Mouse (Mus musculus): Measurements from ENCODE around the gene Olfr142. TPM values are rescaled to one million over a fixed set of nuclear protein-coding genes. Genes with fewer than 3 reads are reported as not detected.
"Not testable (repeated sequence)": the region's sequence is repeated elsewhere in the genome, so short reads cannot be mapped to it uniquely, and the experiment has no call there.

The Olfr142 gene
- not detected in 2 replicates for polyA plus RNA-seq (2015; fragmentation: Nextera tagmentation; extraction: Ambion mirVana)

GRCm38 (mm10) chr2:90257492-90257891 is at the start of gene Olfr142:
Gene Olfr142, minus strand, starts transcription at chr2:90257592.
- no peak within 1 kb of the TSS for H3K4me2 ChIP-seq
- whole genome bisulfite sequencing: 93% methylated on average over 4 of the region's 4 CpGs
- ATAC-seq (ENCODE audit: insufficient number of reproducible peaks, low FRiP score, low TSS enrichment, low read depth): no peak

GRCm38 (mm10) chr2:90292741-90293140 is 35.3 kb upstream of the Olfr142 start, which contains the start of gene Olfr1272:
Gene Olfr1272, minus strand, starts transcription at chr2:90292841.
- H3K9me3 ChIP-seq: no peaks in the 10 kb centered on the region
- H3K27me3 ChIP-seq: no peaks in the 10 kb centered on the region
- 86% methylated on average over 6 of the region's 6 CpGs for WGBS
- no peak within 1 kb of the TSS for H3K4me3 ChIP-seq
- H3K27ac ChIP-seq: no peak within 1 kb of the TSS
- no peak for ATAC-seq (ENCODE audit: insufficient number of reproducible peaks, low FRiP score, low TSS enrichment, low read depth)
- H3K4me1 ChIP-seq: no peaks in the 10 kb centered on the region
- no peaks in the 10 kb centered on the region for H3K36me3 ChIP-seq
- no peak within 1 kb of the TSS for H3K4me2 ChIP-seq
- no peak within 1 kb of the TSS for H3K9ac ChIP-seq

More at GRCm38 (mm10) chr2:90257492-90257891, at the start of gene Olfr142:
- Histone ChIP-seq H3K27me3 (no peaks in the 10 kb centered on the region), H3K4me3 (no peak within 1 kb of the TSS), H3K9me3 (no peaks in the 10 kb centered on the region), H3K9ac (no peak within 1 kb of the TSS), H3K36me3 (no peaks in the 10 kb centered on the region), H3K4me1 (no peaks in the 10 kb centered on the region), H3K27ac (no peak within 1 kb of the TSS)

GRCm38 (mm10) chr2:90270932-90271331 is 13.5 kb upstream of the Olfr142 start, which contains the start of gene Olfr1271:
Gene Olfr1271, minus strand, starts transcription at chr2:90271032.
- 90% methylated on average over 2 of the region's 2 CpGs for WGBS

GRCm38 (mm10) chr2:90224393-90224792 is 33.0 kb downstream of the Olfr142 start, which contains the start of gene Olfr1506:
Gene Olfr1506, minus strand, starts transcription at chr2:90224493.
- H3K4me1 ChIP-seq; H3K4me3 ChIP-seq; H3K36me3 ChIP-seq; H3K27ac ChIP-seq; H3K9me3 ChIP-seq; H3K27me3 ChIP-seq; H3K9ac ChIP-seq; H3K4me2 ChIP-seq; ATAC-seq (ENCODE audit: insufficient number of reproducible peaks, low FRiP score, low TSS enrichment, low read depth): not testable (repeated sequence)
- no CpG with 5 or more reads among the region's 6 CpGs for WGBS

More at GRCm38 (mm10) chr2:90270932-90271331, 13.5 kb upstream of the Olfr142 start, which contains the start of gene Olfr1271:
- H3K9me3 ChIP-seq: no peaks in the 10 kb centered on the region
- no peaks in the 10 kb centered on the region for H3K4me1 ChIP-seq
- H3K27ac ChIP-seq: no peak within 1 kb of the TSS
- no peak within 1 kb of the TSS for H3K4me2 ChIP-seq
- ATAC-seq (ENCODE audit: insufficient number of reproducible peaks, low FRiP score, low TSS enrichment, low read depth): no peak
- no peaks in the 10 kb centered on the region for H3K27me3 ChIP-seq
- H3K36me3 ChIP-seq: no peaks in the 10 kb centered on the region
- no peak within 1 kb of the TSS for H3K9ac ChIP-seq
- H3K4me3 ChIP-seq: no peak within 1 kb of the TSS

Other genes with a start within 250 kb of the Olfr142 start
- gene Olfr1263, start 245.5 kb downstream of the Olfr142 start, polyA plus RNA-seq (2015; fragmentation: Nextera tagmentation; extraction: Ambion mirVana): not detected in 2 replicates
- not detected in 2 replicates for gene Olfr1264, start 232.0 kb downstream of the Olfr142 start, polyA plus RNA-seq (2015; fragmentation: Nextera tagmentation; extraction: Ambion mirVana)
- not detected in 2 replicates for gene Olfr1265, start 222.3 kb downstream of the Olfr142 start, polyA plus RNA-seq (2015; fragmentation: Nextera tagmentation; extraction: Ambion mirVana)
- not detected in 2 replicates for gene Olfr140, start 194.0 kb downstream of the Olfr142 start, polyA plus RNA-seq (2015; fragmentation: Nextera tagmentation; extraction: Ambion mirVana)
- not detected in 2 replicates for gene Olfr1269, start 136.2 kb downstream of the Olfr142 start, polyA plus RNA-seq (2015; fragmentation: Nextera tagmentation; extraction: Ambion mirVana)
- not detected in 2 replicates for gene Olfr32, start 115.3 kb downstream of the Olfr142 start, polyA plus RNA-seq (2015; fragmentation: Nextera tagmentation; extraction: Ambion mirVana)
- gene Olfr1270, start 104.5 kb downstream of the Olfr142 start, polyA plus RNA-seq (2015; fragmentation: Nextera tagmentation; extraction: Ambion mirVana): not detected in 2 replicates
- gene Olfr1506, start 33.1 kb downstream of the Olfr142 start, polyA plus RNA-seq (2015; fragmentation: Nextera tagmentation; extraction: Ambion mirVana): not detected in 2 replicates
- gene Olfr1271, start 13.4 kb upstream of the Olfr142 start, polyA plus RNA-seq (2015; fragmentation: Nextera tagmentation; extraction: Ambion mirVana): not detected in 2 replicates
- not detected in 2 replicates for gene Olfr1272, start 35.2 kb upstream of the Olfr142 start, polyA plus RNA-seq (2015; fragmentation: Nextera tagmentation; extraction: Ambion mirVana)
- gene Gm13769, start 64.6 kb upstream of the Olfr142 start, polyA plus RNA-seq (2015; fragmentation: Nextera tagmentation; extraction: Ambion mirVana): not detected in 2 replicates
- gene Olfr1274-ps, start 141.1 kb upstream of the Olfr142 start, polyA plus RNA-seq (2015; fragmentation: Nextera tagmentation; extraction: Ambion mirVana): not detected in 2 replicates